9 mouse cellular contexts compared by ENCODE assay signal in genomic region chr11:3105261-3105731, GRCm38 (mm10).
DNase-seq lines count a peak whose midpoint lies in the region; ATAC-seq and TF ChIP-seq lines count a peak whose summit lies in the region.
"Had no signal": no experiment of that assay in that cellular context is flagged by ENCODE, and none has a peak within 500 bp of the region (broad histone marks: within the 10 kb centered on the region; RNA-seq: fewer than 3 reads in every experiment).

No protein-coding gene starts in this region.

- intact Hi-C loops in left cerebral cortex, postnatal 25 days (cut with DNase I) = no loop called here

- peaks cover 28% of the 10 kb centered on the region for H3K9me3 ChIP-seq in lung, postnatal 0 days (ENCODE audit: low read length)
- peaks cover 37% of the 10 kb centered on the region for H3K9me3 ChIP-seq in forebrain, postnatal 0 days (ENCODE audit: low read length)
- H3K9me3 ChIP-seq in midbrain, embryonic 14.5 days (ENCODE audit: control insufficient read depth, low read length) = peaks cover 51% of the 10 kb centered on the region

- WGBS in lung, postnatal 0 days = 89% methylated on average over 21 of the region's 21 CpGs
- WGBS in liver, adult 2 months = 89% methylated on average over 21 of the region's 21 CpGs
- 92% methylated on average over 21 of the region's 21 CpGs for WGBS in forebrain, postnatal 0 days
- WGBS in midbrain, embryonic 14.5 days = 93% methylated on average over 21 of the region's 21 CpGs

- H3K27me3 ChIP-seq in lung, postnatal 0 days (replicated peaks; ENCODE audit: insufficient read depth, low read length) = no peaks in the 10 kb centered on the region
- H3K27me3 ChIP-seq in liver, adult 2 months (ENCODE audit: control insufficient read depth, insufficient read depth, low read length) = no peaks in the 10 kb centered on the region
- H3K27me3 ChIP-seq in forebrain, postnatal 0 days (ENCODE audit: insufficient read depth, low read length) = no peaks in the 10 kb centered on the region
- H3K27me3 ChIP-seq in midbrain, embryonic 14.5 days (ENCODE audit: control insufficient read depth, insufficient read depth, low read length) = no peaks in the 10 kb centered on the region
- H3K27me3 ChIP-seq: heart, embryonic 15.5 days had no signal

- H3K9ac ChIP-seq in lung, postnatal 0 days (replicated peaks; ENCODE audit: low read depth) = no peak overlapping the region
- H3K9ac ChIP-seq in liver, adult 2 months (ENCODE audit: low read depth, low read length) = no peak overlapping the region
- H3K9ac ChIP-seq in forebrain, postnatal 0 days = no peak overlapping the region
- H3K9ac ChIP-seq in midbrain, embryonic 14.5 days (replicated peaks; ENCODE audit: low read length) = no peak overlapping the region
- H3K9ac ChIP-seq: heart, embryonic 15.5 days had no signal

- H3K79me2 ChIP-seq in liver, adult 2 months (ENCODE audit: control insufficient read depth, insufficient read depth, low read length) = no peaks in the 10 kb centered on the region

- no peak overlapping the region for H3K4me3 ChIP-seq in lung, postnatal 0 days (ENCODE audit: low read depth, low read length)
- no peak overlapping the region; the same call in 1 of the 2 replicates for H3K4me3 ChIP-seq in liver, adult 2 months (ENCODE audit: insufficient read depth, low read depth, low read length)
- no peak overlapping the region for H3K4me3 ChIP-seq in forebrain, postnatal 0 days (ENCODE audit: low read depth, low read length)
- H3K4me3 ChIP-seq in midbrain, embryonic 14.5 days (replicated peaks; ENCODE audit: low read depth, low read length) = no peak overlapping the region
- H3K4me3 ChIP-seq: heart, embryonic 15.5 days had no signal

- no peaks in the 10 kb centered on the region for H3K4me1 ChIP-seq in lung, postnatal 0 days (ENCODE audit: insufficient read depth, low read depth, low read length)
- H3K4me1 ChIP-seq in liver, adult 2 months (ENCODE audit: control insufficient read depth, insufficient read depth, low read length) = no peaks in the 10 kb centered on the region
- no peaks in the 10 kb centered on the region for H3K4me1 ChIP-seq in forebrain, postnatal 0 days (ENCODE audit: insufficient read depth)
- no peaks in the 10 kb centered on the region for H3K4me1 ChIP-seq in midbrain, embryonic 14.5 days (ENCODE audit: control insufficient read depth, insufficient read depth, low read length)
- H3K4me1 ChIP-seq: heart, embryonic 15.5 days had no signal

- no peak for TF ChIP-seq CTCF in lung, postnatal 0 days (IDR thresholded peaks at IDR 0.05)
- no peak for TF ChIP-seq CTCF in liver, adult 2 months (IDR thresholded peaks at IDR 0.05; ENCODE audit: low read depth, low read length)
- TF ChIP-seq CTCF in forebrain, postnatal 0 days (IDR thresholded peaks at IDR 0.05; ENCODE audit: low read depth) = no peak

- no peaks in the 10 kb centered on the region for H3K36me3 ChIP-seq in lung, postnatal 0 days (ENCODE audit: insufficient read depth, low read length)
- H3K36me3 ChIP-seq in liver, adult 2 months (ENCODE audit: control insufficient read depth, insufficient read depth, low read length) = no peaks in the 10 kb centered on the region
- no peaks in the 10 kb centered on the region for H3K36me3 ChIP-seq in forebrain, postnatal 0 days (ENCODE audit: insufficient read depth)
- H3K36me3 ChIP-seq in midbrain, embryonic 14.5 days (ENCODE audit: control insufficient read depth, insufficient read depth, low read length) = no peaks in the 10 kb centered on the region
- H3K36me3 ChIP-seq: heart, embryonic 15.5 days had no signal

- TF ChIP-seq POLR2A in liver, adult 2 months (IDR thresholded peaks at IDR 0.05; ENCODE audit: extremely low read depth, insufficient read depth, low read length) = no peak

- DNase-seq in lung, postnatal 0 days (ENCODE audit: low spot score) = peak; percentile 43
- DNase-seq in lung, postnatal 14 days = no peak
- DNase-seq in liver, adult 2 months (ENCODE audit: extremely low read depth, low read depth, low spot score) = peak; percentile 59
- peak; percentile 89 for DNase-seq in naive thymus-derived CD4-positive, alpha-beta T cell, adult 2 months (ENCODE audit: low read depth)
- no peak for DNase-seq in layer of hippocampus, adult 9-11 months
- DNase-seq in forebrain, postnatal 0 days = no peak
- DNase-seq in left cerebral cortex, postnatal 25 days (ENCODE audit: low spot score in 2 of 2) = no peak
- DNase-seq in midbrain, embryonic 14.5 days = no peak

- TF ChIP-seq EP300 in lung, postnatal 0 days (IDR thresholded peaks at IDR 0.05) = no peak

- H3K4me2 ChIP-seq in lung, postnatal 0 days (replicated peaks; ENCODE audit: low read depth, low read length) = no peak overlapping the region
- H3K4me2 ChIP-seq in forebrain, postnatal 0 days (ENCODE audit: low read depth) = no peak overlapping the region
- H3K4me2 ChIP-seq in midbrain, embryonic 14.5 days (ENCODE audit: low read length) = no peak overlapping the region
- H3K4me2 ChIP-seq: heart, embryonic 15.5 days had no signal

- peak; percentile 46; the same call in 1 of the 2 replicates for ATAC-seq in lung, postnatal 0 days
- no peak for ATAC-seq in forebrain, postnatal 0 days
- no peak for ATAC-seq in midbrain, embryonic 14.5 days (ENCODE audit: low FRiP score, low TSS enrichment)

- no peak overlapping the region for H3K27ac ChIP-seq in lung, postnatal 0 days (ENCODE audit: low read length)
- H3K27ac ChIP-seq in liver, adult 2 months (replicated peaks; ENCODE audit: insufficient read depth, low read depth, low read length) = no peak overlapping the region
- H3K27ac ChIP-seq in forebrain, postnatal 0 days (ENCODE audit: low read depth, low read length) = no peak overlapping the region
- H3K27ac ChIP-seq in midbrain, embryonic 14.5 days (replicated peaks; ENCODE audit: low read depth, low read length) = no peak overlapping the region
- H3K27ac ChIP-seq: heart, embryonic 15.5 days had no signal

Comparison
In these comparisons a context has a peak if more than half of its experiments do, and no peak if none do; other contexts are left out.
1. DNase-seq: peak in lung, postnatal 0 days (single experiment), liver, adult 2 months (single experiment) and naive thymus-derived CD4-positive, alpha-beta T cell, adult 2 months (single experiment); none in lung, postnatal 14 days (single experiment), layer of hippocampus, adult 9-11 months (single experiment), forebrain, postnatal 0 days (single experiment), left cerebral cortex, postnatal 25 days (0 of 2) and midbrain, embryonic 14.5 days (single experiment).